Mouse (Mus musculus) midbrain, embryonic 15.5 days (tissue): ENCODE results near the gene Plac8. TPM values are rescaled to one million over a fixed set of nuclear protein-coding genes. Genes with fewer than 3 reads are reported as not detected.
A peak's percentile ranks its signal among the peaks of the same experiment; 100 is the strongest.

Experiments used
- ATAC-seq: fragments of 200-750 bp; cut with Nextera tagmentation; replicated peaks from 2 replicates; pipeline ENCODE4 v1.8.0; 2017; ENCODE audit warnings: moderate TSS enrichment
- H3K27ac ChIP-seq: fragments of 300-500 bp; sonication (generic); 2 replicates; pipeline ENCODE4 v1.5.1; 2015; ENCODE audit warnings: mild to moderate bottlenecking, inconsistent platforms
- H3K27me3 ChIP-seq: fragments of 300-500 bp; sonication (generic); replicated peaks from 2 replicates; pipeline ENCODE4 v1.6.1; 2015; ENCODE audit warnings: inconsistent platforms
- H3K36me3 ChIP-seq: fragments of 300-500 bp; sonication (generic); replicated peaks from 2 replicates; pipeline ENCODE4 v1.6.1; 2015; ENCODE audit warnings: inconsistent platforms
- H3K4me1 ChIP-seq: fragments of 300-500 bp; sonication (generic); 2 replicates; pipeline ENCODE4 v1.6.1; 2015; ENCODE audit warnings: inconsistent platforms
- H3K4me2 ChIP-seq: fragments of 300-500 bp; sonication (generic); 2 replicates; pipeline ENCODE4 v1.6.1; 2015; ENCODE audit warnings: inconsistent platforms, mild to moderate bottlenecking, moderate library complexity
- H3K4me3 ChIP-seq: fragments of 300-500 bp; sonication (generic); 2 replicates; pipeline ENCODE4 v1.5.1; 2015; ENCODE audit warnings: mild to moderate bottlenecking, inconsistent platforms
- H3K9ac ChIP-seq: fragments of 300-500 bp; sonication (generic); 2 replicates; pipeline ENCODE4 v1.6.1; 2015; ENCODE audit warnings: mild to moderate bottlenecking, inconsistent platforms
- H3K9me3 ChIP-seq: fragments of 300-500 bp; sonication (generic); 2 replicates; pipeline ENCODE4 v1.6.1; 2016; ENCODE audit warnings: inconsistent platforms
- WGBS: fragments of 180-500 bp; shearing (Covaris S2); methylation state at CpG from one replicate; pipeline ENCODE4 v1.1.7; 2015; ENCODE audit warnings: mixed read lengths; 5-methylcytosine and 5-hydroxymethylcytosine counted together
- polyA plus RNA-seq: library from polyadenylated mRNA; unstranded; fragments of >200 nt; fragmentation: Nextera tagmentation; extraction: Ambion mirVana; gene quantifications from 2 replicates; pipeline ENCODE4 v1.2.1, GENCODE M21; 2015

The Plac8 gene
- polyA plus RNA-seq, 1 experiment from 2014 or later: 0.71 TPM

DNA sequence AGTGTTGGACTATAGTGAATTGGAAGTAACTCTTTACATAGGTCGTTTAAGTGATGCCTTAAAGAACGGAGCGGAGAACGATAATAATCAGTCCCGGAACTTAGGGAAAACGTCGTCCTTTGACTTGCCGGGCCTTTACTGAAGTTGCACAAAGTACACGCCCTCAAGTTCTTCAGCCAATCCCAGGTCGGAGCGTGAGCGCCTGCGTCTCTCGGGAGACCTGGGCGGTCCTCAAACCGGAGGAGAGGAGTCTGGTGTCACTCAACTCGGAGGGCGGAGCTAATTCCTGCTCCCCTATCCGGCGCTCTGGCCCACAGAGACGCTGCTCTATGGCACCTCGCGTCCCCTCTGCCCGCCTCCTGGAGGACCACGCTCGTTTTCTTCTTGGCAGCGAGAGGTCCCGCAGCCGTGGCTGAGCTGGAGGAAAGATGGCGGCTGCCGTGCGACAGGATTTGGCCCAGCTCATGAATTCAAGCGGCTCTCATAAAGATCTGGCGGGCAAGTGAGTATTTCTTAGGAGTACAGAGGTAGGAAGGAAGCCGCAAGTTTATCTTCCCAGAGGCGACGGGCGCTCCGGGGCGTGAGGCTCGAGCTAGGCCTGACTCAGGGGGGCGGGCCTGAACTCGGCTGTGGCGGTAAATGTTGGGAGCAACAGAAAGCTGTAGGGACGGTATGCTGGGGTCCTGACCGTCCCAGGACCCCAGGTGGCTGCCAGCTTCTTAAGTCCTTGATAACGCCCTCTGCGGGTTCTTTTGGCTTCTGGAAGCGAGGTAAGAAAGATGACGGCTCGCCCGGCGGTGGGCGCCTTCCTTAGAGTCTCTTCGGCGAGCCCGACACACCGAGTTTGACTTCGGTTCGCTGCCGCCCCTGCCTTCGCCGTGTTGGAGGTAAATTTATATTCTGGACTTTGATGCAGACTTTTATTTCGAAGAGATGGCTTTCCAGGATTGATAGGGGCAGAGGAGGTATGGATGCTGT, 53.7 kb downstream of the Plac8 start, which contains the start of gene Cops4:
TSS of gene Cops4 (plus strand) at position 261 of the 978 bp plus-strand sequence.
- H3K9ac ChIP-seq: peak within 1 kb of the TSS; percentile 84
- WGBS: under 1% methylated on average over 64 of the region's 64 CpGs
- peaks cover 21% of the 10 kb centered on the region for H3K4me1 ChIP-seq
- no peaks in the 10 kb centered on the region for H3K36me3 ChIP-seq
- H3K4me3 ChIP-seq: peak within 1 kb of the TSS; percentile 76
- no peaks in the 10 kb centered on the region for H3K9me3 ChIP-seq
- no peaks in the 10 kb centered on the region for H3K27me3 ChIP-seq
- H3K4me2 ChIP-seq: peak within 1 kb of the TSS; percentile 84
- H3K27ac ChIP-seq: peak within 1 kb of the TSS; percentile 84
- ATAC-seq: peak; percentile 100

DNA sequence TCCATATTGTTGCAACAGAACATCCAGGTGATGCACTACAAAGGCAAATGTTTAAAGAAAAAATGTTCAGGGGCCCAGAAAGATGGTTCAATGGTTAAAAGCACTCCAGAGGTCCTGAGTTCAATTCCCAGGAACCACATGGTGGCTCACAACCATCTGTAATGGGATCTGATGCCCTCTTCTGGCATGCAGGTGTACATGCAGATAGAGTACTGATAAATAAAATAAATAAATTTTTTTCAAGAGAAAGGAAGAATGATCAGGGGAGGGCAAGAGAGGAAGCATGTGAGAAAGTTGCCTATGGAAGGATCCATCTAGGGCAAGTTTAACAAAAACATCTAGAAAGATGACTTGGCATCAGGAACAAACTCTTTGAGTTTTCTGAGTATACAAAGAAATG, 59.5 kb downstream of the Plac8 start:
- no peak overlapping the region for H3K9ac ChIP-seq
- ATAC-seq: no peak
- no peaks in the 10 kb centered on the region for H3K9me3 ChIP-seq
- H3K4me2 ChIP-seq: no peak overlapping the region
- H3K27ac ChIP-seq: no peak overlapping the region
- no peaks in the 10 kb centered on the region for H3K27me3 ChIP-seq
- no peaks in the 10 kb centered on the region for H3K36me3 ChIP-seq
- H3K4me1 ChIP-seq: peaks cover 2% of the 10 kb centered on the region
- no peak overlapping the region for H3K4me3 ChIP-seq

DNA sequence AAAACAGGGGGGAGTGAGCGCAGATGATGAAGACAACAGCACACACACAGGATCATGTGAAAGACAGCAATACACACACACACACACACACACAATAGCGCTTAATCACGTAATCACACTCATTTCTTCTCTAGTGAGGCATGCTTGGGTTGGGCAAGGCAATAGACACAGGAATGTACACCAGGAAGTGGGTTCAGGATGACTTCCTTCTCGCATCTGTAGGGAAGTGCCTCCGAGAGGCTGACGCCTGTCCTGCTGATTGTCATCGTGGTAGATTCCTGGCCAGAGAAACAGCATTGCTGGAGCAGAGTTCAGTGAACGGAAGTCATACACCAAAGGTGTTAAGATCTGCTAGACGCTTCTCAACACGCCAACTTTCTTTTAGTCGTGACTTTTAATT, 62.8 kb downstream of the Plac8 start:
- no peaks in the 10 kb centered on the region for H3K36me3 ChIP-seq
- no peaks in the 10 kb centered on the region for H3K27me3 ChIP-seq
- H3K9me3 ChIP-seq: no peaks in the 10 kb centered on the region
- no peak overlapping the region for H3K4me3 ChIP-seq
- no peak overlapping the region for H3K9ac ChIP-seq
- no peak for ATAC-seq
- WGBS: 78% methylated on average over 11 of the region's 11 CpGs
- H3K27ac ChIP-seq: no peak overlapping the region
- H3K4me2 ChIP-seq: no peak overlapping the region
- no peaks in the 10 kb centered on the region for H3K4me1 ChIP-seq

Other genes with a start within 250 kb of the Plac8 start
- 101 and 102 TPM in 2 replicates for gene Sec31a, start 156.0 kb downstream of the Plac8 start, polyA plus RNA-seq
- 7.1 and 8.2 TPM in 2 replicates for gene Lin54, start 71.6 kb downstream of the Plac8 start, polyA plus RNA-seq
- gene Cops4, start 53.9 kb downstream of the Plac8 start, polyA plus RNA-seq: 170 and 172 TPM in 2 replicates
- gene Coq2, start 102.9 kb upstream of the Plac8 start, polyA plus RNA-seq: 48.4 and 49.2 TPM in 2 replicates
- gene Hpse, start 147.5 kb upstream of the Plac8 start, polyA plus RNA-seq: 0.09 and 0.20 TPM in 2 replicates
- gene Helq, start 226.4 kb upstream of the Plac8 start, polyA plus RNA-seq: 22.2 and 22.6 TPM in 2 replicates
- 140 and 144 TPM in 2 replicates for gene Mrps18c, start 226.4 kb upstream of the Plac8 start, polyA plus RNA-seq
- 12.8 and 13.2 TPM in 2 replicates for gene Abraxas1, start 248.7 kb upstream of the Plac8 start, polyA plus RNA-seq